Mouse (Mus musculus) megakaryocyte, embryonic 14.5 days (primary cell): Measurements from ENCODE around the gene Clip4. TPM values are rescaled to one million over a fixed set of nuclear protein-coding genes. Genes with fewer than 3 reads are reported as not detected.

Source experiments
- H3K27me3 ChIP-seq: replicated peaks from 2 replicates; pipeline ENCODE3; 2012; ENCODE audit warnings: inconsistent platforms
- H3K36me3 ChIP-seq: replicated peaks from 2 replicates; pipeline ENCODE3; 2012; ENCODE audit warnings: low read length, inconsistent platforms, mixed read lengths
- H3K4me1 ChIP-seq: 2 replicates; pipeline ENCODE4 v1.6.1; 2012; ENCODE audit warnings: inconsistent platforms
- H3K4me3 ChIP-seq: replicated peaks from 2 replicates; pipeline ENCODE3; 2012; ENCODE audit warnings: moderate library complexity, mild to moderate bottlenecking, inconsistent platforms
- H3K9me3 ChIP-seq: 2 replicates; pipeline ENCODE4 v1.6.1; 2012; ENCODE audit warnings: inconsistent platforms
- FLI1 ChIP-seq: IDR thresholded peaks from 2 replicates; pipeline ENCODE4 v1.6.1; 2012; ENCODE audit warnings: low read length, inconsistent platforms, mixed read lengths
- GATA1 ChIP-seq: IDR thresholded peaks from 3 replicates; pipeline ENCODE4 v1.6.1; 2012; ENCODE audit warnings: mixed read lengths, low read length, inconsistent platforms, borderline replicate concordance
- polyA plus RNA-seq: library from polyadenylated mRNA; stranded (reverse); fragments of >175 nt; gene quantifications from 2 replicates; pipeline ENCODE4 v1.2.3, GENCODE M21; 2012; ENCODE audit warnings: low replicate concordance; ENCODE audit not compliant: insufficient read depth

Gene Clip4
- polyA plus RNA-seq, 1 experiment, result not detected

DNA sequence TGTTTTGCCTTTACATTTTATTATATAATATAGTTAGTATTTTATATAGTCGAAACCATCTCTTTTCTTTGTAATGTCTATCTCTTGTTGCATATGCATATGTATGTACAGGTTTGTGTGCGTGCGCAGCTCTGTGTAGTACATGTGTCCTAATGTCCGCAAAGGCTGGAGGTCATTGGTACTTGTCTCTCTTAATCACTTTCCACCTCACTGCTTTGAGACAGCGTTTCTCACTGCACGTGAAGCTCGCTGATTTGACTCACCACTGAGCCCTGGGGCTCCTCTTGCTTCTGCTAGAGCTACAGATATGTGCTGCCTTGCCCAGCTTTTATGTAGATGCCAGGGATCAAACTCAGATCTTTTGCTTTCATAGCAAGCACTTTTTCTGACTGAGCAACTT, 7.7 kb upstream of the Clip4 start:
- Histone ChIP-seq H3K4me1 (no peaks in the 10 kb centered on the region), H3K4me3 (no peak overlapping the region), H3K9me3 (0 out of 2 replicates have a peak, but pooled peaks cover 5% of the 10 kb centered on the region), H3K27me3 (no peaks in the 10 kb centered on the region), H3K36me3 (no peaks in the 10 kb centered on the region)
- TF ChIP-seq FLI1, result no peak

DNA sequence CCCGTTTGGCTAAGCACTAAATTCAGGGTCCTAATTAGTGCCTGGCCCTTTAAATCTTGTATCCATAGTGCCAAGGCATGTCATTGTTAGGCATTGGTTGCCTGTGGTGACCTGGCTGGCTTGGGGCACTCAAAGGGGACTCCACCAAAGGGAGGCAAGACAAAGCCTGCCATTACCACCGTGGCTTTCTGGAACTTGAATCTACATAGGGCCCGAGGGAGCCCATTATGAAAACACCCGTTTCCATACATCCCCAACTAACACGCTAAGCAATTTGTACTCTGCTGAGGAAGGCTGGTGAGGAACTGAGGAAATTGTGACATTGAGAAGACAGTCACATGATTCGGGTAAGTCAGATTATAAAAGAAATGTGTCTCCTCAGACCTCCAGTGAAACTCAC, 1.3 kb downstream of the Clip4 start:
- H3K4me3 ChIP-seq, result no peak overlapping the region
- H3K4me1 ChIP-seq, result no peaks in the 10 kb centered on the region
- no peaks in the 10 kb centered on the region for H3K9me3 ChIP-seq
- TF ChIP-seq FLI1, result no peak
- TF ChIP-seq GATA1, result no peak
- no peaks in the 10 kb centered on the region for H3K27me3 ChIP-seq
- no peaks in the 10 kb centered on the region for H3K36me3 ChIP-seq

DNA sequence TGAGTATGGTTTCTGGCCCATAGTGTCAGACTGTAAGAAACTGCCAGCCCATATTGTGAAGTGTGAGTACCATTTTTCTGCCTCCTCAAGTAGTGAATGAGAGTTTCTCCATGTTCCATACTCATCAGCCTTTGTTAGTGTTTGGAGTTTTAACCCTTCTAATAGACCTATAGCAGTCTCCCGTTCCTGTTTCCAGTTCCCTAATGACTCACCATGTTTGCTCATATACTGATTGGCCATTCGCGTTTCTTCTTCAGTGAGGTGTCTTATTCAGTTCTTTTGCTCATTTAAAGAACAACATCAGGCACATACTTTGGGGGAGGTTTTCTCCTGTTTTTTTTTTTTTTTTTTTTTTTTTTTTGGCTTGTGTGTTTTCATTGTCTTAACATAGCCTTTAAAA, 2.4 kb downstream of the Clip4 start:
- Histone ChIP-seq H3K36me3 (no peaks in the 10 kb centered on the region), H3K4me3 (no peak overlapping the region), H3K9me3 (no peaks in the 10 kb centered on the region), H3K4me1 (no peaks in the 10 kb centered on the region), H3K27me3 (no peaks in the 10 kb centered on the region)
- no peak for TF ChIP-seq FLI1

DNA sequence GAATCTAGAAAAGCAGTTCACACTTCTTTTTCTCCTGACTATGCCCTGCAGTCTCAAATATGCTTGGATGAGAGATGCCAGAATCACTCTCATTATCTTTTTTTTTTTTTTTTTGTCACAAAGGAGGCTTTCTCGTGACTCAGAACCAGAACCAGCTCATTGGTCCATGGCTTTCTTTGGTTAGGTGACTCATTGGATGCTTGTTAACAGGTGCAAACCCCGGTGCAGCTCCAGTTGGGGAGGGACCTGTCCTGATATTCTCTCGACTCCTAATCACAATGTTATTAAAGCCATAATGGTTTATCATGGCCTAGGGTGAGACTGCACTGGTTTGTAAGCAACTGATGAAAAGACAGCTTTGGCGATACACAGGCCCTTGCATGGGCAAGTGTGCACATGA, 5.9 kb downstream of the Clip4 start:
- Histone ChIP-seq H3K27me3 (no peaks in the 10 kb centered on the region), H3K36me3 (no peaks in the 10 kb centered on the region), H3K4me3 (no peak overlapping the region), H3K4me1 (no peaks in the 10 kb centered on the region), H3K9me3 (peaks cover 15% of the 10 kb centered on the region)
- no peak for TF ChIP-seq GATA1
- no peak for TF ChIP-seq FLI1

DNA sequence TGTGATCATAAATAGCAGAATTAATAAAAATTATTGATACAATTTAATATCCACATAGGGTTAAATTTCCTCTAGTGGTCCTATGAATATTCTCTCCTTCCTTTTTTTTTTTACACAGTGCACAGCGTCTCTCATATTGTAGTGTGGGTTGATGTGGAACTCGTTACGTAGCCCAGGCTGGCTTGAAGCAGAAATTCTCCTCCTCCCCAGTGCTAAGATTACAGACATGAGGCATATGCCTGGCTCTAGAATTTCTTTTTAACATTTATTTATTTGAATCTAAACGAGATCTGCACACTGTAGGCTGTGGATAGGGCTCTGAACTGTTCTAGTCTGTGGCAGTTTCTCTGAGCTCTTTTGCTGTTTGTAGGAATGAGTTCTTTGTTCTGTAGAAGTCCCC, 7.0 kb downstream of the Clip4 start:
- no peaks in the 10 kb centered on the region for H3K4me1 ChIP-seq
- peaks cover 19% of the 10 kb centered on the region for H3K9me3 ChIP-seq
- no peaks in the 10 kb centered on the region for H3K27me3 ChIP-seq
- no peak overlapping the region for H3K4me3 ChIP-seq
- H3K36me3 ChIP-seq, result no peaks in the 10 kb centered on the region
- no peak for TF ChIP-seq GATA1

DNA sequence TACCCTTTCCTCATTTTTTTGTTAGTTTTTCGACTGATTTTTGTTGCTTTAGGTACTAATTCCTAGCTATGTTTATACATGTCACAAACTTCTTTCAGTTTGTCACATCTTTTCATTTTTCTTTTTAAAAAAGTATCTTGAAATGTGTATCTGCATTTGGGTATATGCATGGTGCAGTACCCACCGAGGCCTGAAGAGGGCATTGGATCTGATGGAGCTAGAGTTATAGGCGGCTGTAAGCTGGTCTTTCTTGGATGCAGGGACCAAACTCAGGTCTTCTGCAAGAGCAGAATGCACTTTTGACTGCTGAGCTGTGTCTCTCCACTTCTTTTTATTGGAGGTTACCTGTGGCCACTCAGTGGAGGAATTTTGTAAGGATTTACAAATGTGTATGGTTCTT, 10.4 kb downstream of the Clip4 start:
- Histone ChIP-seq H3K36me3 (no peaks in the 10 kb centered on the region), H3K4me3 (no peak overlapping the region), H3K27me3 (peaks cover 23% of the 10 kb centered on the region), H3K4me1 (no peaks in the 10 kb centered on the region), H3K9me3 (peaks cover 19% of the 10 kb centered on the region)
- no peak for TF ChIP-seq FLI1
- TF ChIP-seq GATA1, result no peak

DNA sequence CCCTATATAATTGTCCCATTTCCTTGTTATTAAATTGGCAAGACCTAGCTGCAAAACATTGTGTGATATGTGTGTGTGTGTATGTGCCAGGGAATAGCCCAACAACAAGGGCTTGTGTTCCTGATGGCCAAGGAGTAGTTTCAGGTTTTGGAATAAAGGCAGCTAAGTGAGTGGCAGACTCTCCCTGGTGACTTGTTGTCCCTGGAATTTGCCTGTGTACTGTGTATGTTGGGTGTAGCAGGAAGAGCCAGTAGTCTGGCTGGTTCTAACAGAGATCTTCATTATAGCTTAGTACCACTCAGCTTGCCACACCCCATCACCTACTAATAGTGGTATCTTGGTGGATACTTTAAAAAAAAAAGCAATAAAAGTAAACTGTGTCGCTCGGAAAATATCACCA, 12.2 kb downstream of the Clip4 start:
- H3K4me1 ChIP-seq, result no peaks in the 10 kb centered on the region
- H3K27me3 ChIP-seq, result peaks cover 23% of the 10 kb centered on the region
- no peak overlapping the region for H3K4me3 ChIP-seq
- H3K9me3 ChIP-seq, result peaks cover 19% of the 10 kb centered on the region
- no peaks in the 10 kb centered on the region for H3K36me3 ChIP-seq
- TF ChIP-seq FLI1 (no peak), GATA1 (no peak)

DNA sequence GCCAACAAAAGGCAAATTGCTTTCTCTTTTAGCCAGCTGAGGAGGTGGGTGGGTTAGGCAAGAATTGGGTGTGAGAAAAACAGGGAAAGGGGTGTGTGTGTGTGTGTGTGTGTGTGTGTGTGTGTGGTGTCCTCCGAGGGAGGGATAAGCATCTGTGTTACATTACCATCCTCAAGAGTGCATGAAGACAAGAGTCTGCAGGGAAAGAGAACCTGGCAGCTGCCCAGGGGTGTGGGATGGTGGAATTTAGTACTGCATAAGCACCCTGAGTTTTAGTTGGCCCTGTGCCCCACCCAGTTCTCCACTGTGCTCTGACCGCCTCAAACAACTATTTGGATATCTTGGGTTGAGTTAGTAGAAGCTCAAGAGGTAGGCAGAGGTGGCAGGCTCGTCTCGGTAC, 12.7 kb downstream of the Clip4 start:
- Histone ChIP-seq H3K36me3 (no peaks in the 10 kb centered on the region), H3K27me3 (peaks cover 23% of the 10 kb centered on the region), H3K4me3 (no peak overlapping the region), H3K4me1 (no peaks in the 10 kb centered on the region), H3K9me3 (peaks cover 19% of the 10 kb centered on the region)
- no peak for TF ChIP-seq GATA1
- TF ChIP-seq FLI1, result no peak

DNA sequence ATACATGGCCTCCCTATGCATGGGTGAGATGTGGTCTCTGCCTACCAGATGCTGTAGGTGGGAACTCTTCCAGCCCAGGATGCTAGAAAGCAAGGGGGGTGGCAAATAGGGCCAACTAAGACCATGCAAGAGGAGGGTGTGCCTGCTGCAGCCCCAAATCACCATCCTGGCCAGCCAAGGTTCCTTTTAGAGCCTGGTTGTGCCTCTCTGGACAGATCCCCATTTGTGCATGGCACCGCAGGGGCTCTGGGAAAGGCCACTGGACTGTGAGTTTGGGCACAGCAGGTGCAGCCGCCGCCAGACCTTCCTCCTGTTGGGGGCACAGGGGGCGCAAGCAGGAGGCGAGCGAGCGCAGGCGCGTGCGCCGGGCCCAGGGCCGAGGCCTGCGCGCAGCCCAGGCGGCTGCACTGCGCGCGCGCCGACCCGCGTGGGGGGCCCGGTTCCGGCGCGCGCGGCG, 14.0 kb downstream of the Clip4 start:
- H3K27me3 ChIP-seq, result peaks cover 23% of the 10 kb centered on the region
- H3K36me3 ChIP-seq, result no peaks in the 10 kb centered on the region
- H3K9me3 ChIP-seq, result peaks cover 19% of the 10 kb centered on the region
- H3K4me1 ChIP-seq, result no peaks in the 10 kb centered on the region
- TF ChIP-seq FLI1 (no peak), GATA1 (no peak)
- no peak overlapping the region for H3K4me3 ChIP-seq

DNA sequence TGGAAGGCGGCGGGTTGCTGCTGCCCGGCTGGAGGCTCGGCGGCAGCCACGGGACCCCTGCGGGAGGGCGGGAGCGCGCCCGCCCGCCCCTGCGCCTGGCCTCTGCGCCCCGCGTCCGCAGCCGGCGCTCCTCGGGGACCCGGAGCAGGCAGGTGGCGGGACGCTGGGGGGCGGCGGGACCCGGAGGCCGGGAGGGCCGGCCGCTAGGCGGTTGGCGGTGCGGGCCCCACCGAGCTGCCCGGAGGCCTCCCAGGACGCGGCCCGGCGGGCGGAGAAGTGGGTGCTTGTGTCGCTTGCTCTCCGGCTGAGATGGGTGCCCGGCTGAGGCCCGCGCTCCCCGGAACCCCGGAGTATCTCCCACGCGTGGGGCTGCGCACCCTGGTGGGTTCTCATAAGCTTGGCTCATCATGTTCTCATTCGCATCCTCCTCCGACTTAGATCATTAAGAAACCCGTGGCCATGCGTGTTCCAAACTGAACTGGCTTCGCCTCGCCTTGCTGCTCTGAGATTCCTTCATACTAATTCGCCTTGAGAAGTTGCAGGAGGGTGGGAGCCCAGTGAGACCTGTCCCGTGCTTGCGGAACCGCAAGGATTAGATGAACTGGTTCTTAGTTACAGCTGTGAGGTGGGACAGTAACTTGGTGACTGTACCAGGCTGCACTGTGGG, 14.6 kb downstream of the Clip4 start:
- peaks cover 23% of the 10 kb centered on the region for H3K27me3 ChIP-seq
- H3K4me3 ChIP-seq, result no peak overlapping the region
- TF ChIP-seq GATA1 (no peak), FLI1 (no peak)
- no peaks in the 10 kb centered on the region for H3K36me3 ChIP-seq
- H3K4me1 ChIP-seq, result no peaks in the 10 kb centered on the region
- H3K9me3 ChIP-seq, result peaks cover 16% of the 10 kb centered on the region

DNA sequence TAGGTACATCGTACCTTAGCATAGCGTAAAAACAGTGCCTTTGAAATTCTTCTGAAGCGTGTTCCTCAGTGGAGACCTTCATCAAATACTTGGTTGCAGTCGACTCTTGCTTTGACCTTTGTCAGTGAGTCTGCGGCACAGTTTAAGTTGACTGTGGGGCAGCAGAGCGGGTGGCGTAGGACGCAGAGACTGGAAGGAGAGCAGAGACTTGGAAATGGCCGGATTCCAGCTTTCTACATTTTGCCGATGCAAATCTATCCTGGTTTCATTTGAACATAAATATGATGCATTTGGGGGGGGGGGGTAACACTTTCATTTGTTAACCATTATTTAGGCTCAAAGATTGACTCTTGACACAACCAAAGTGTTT, 15.1 kb downstream of the Clip4 start:
- no peak for TF ChIP-seq FLI1
- no peak for TF ChIP-seq GATA1
- H3K36me3 ChIP-seq, result no peaks in the 10 kb centered on the region
- H3K4me3 ChIP-seq, result no peak overlapping the region
- peaks cover 11% of the 10 kb centered on the region for H3K9me3 ChIP-seq
- H3K27me3 ChIP-seq, result peaks cover 23% of the 10 kb centered on the region
- H3K4me1 ChIP-seq, result no peaks in the 10 kb centered on the region
